Mouse (Mus musculus) spleen, adult 2 months (tissue): ENCODE data around the gene Pigp. TPM values are rescaled to one million over a fixed set of nuclear protein-coding genes. Genes with fewer than 3 reads are reported as not detected.

Experiments
- DNase-seq, 2 experiments: peaks; one replicate each; pipeline versions ENCODE4 v3.0.0 to v3.0.0-alpha.2; 2012 to 2021; ENCODE audit warnings: low spot score in 2 of 2, low read depth in 1 of 2
- H3K27ac ChIP-seq: fragments of 200-500 bp; 2 replicates; pipeline ENCODE4 v1.5.1; 2012; ENCODE audit warnings: low read length, inconsistent platforms; ENCODE audit not compliant: insufficient read depth
- H3K27me3 ChIP-seq: fragments of 200-500 bp; 2 replicates; pipeline ENCODE4 v1.6.1; 2012; ENCODE audit warnings: mild to moderate bottlenecking, moderate library complexity, low read length, inconsistent platforms; ENCODE audit not compliant: control insufficient read depth, insufficient read depth
- H3K36me3 ChIP-seq: fragments of 200-500 bp; 2 replicates; pipeline ENCODE4 v1.6.1; 2012; ENCODE audit warnings: mild to moderate bottlenecking, low read length, inconsistent platforms; ENCODE audit not compliant: control insufficient read depth, insufficient read depth
- H3K4me1 ChIP-seq: fragments of 200-500 bp; 2 replicates; pipeline ENCODE4 v1.6.1; 2011; ENCODE audit warnings: inconsistent platforms; ENCODE audit not compliant: control insufficient read depth, insufficient read depth, insufficient read length
- H3K4me3 ChIP-seq: fragments of 200-500 bp; 2 replicates; pipeline ENCODE4 v1.5.1; 2011; ENCODE audit warnings: mild to moderate bottlenecking, inconsistent platforms; ENCODE audit not compliant: insufficient read depth, insufficient read length; ENCODE audit errors: extremely low read depth
- CTCF ChIP-seq: fragments of 200-500 bp; IDR thresholded peaks from 2 replicates; pipeline ENCODE4 v1.5.1; 2011; ENCODE audit warnings: mild to moderate bottlenecking, inconsistent platforms; ENCODE audit not compliant: insufficient read depth, insufficient read length, insufficient replicate concordance; ENCODE audit errors: extremely low read depth
- POLR2A ChIP-seq: fragments of 200-500 bp; IDR thresholded peaks from 2 replicates; pipeline ENCODE4 v1.6.1; 2011; ENCODE audit warnings: low read depth, low read length, inconsistent platforms
- WGBS: fragments of 180-500 bp; shearing (Covaris S2); methylation state at CpG from one replicate; pipeline ENCODE4 v1.1.7; 2018; 5-methylcytosine and 5-hydroxymethylcytosine counted together
- polyA plus RNA-seq: library from polyadenylated mRNA; depleted of rRNA; stranded (reverse); fragments of >200 nt; gene quantifications from 2 replicates; pipeline ENCODE4 v1.2.3, GENCODE M21; 2012; rRNA removed

Gene Pigp
- polyA plus RNA-seq, 1 experiment = 8.8 TPM

DNA sequence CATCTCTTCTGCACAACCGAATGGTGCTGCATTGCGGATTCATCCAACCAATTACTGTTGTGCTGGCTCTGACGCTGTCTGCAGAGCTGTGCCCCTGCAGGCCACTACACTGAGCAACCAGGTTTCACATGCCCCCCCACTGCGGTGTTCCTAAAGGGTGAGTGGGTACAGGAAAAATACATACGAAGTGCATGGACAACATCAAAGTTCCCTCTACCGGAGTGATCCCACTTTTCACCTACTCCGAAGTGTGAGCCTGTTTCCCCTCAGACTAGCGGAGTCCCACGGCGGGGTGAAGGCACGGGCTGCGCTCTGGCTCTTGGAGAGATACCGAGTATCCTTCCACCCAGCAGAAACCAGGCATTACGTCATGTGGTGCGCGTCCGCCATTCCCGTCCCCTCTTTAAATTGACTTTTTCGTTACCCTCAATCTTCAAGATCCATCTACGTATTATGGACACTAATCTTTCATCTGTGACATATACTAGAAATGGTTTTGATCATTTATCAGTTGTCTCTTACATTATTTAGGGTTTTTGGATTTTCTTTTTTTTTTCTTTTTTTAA, 58.9 kb downstream of the Pigp start:
- TF ChIP-seq POLR2A (no peak), CTCF (no peak)
- peaks cover 2% of the 10 kb centered on the region; the same call in 1 of the 2 replicates for H3K27me3 ChIP-seq
- H3K27ac ChIP-seq = peak overlapping the region; percentile 99
- H3K4me1 ChIP-seq = peaks cover 7% of the 10 kb centered on the region
- H3K4me3 ChIP-seq = peak overlapping the region; percentile 88
- WGBS = under 1% methylated on average over 20 of the region's 20 CpGs
- no peaks in the 10 kb centered on the region for H3K36me3 ChIP-seq
- peak; percentile 65 to 84 for DNase-seq

DNA sequence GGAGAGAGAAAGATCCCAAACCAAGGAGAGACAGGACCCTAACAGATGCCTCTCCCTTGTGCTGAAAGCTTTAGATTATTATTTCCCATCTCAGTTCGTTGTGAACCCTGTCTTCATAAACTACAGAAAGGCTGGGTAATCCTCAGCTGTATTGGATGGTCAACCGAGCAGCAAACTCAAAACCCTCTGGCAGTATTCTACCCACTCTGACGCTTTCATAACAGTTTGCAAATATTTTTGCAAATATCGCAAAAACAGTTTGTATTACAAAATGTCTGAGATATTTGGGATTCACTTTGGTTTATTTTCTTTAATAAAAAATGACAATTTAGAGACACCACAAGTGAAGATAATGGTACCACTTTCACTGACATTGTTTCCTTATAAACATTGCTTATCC, 59.7 kb downstream of the Pigp start:
- TF ChIP-seq CTCF (no peak), POLR2A (no peak)
- Histone ChIP-seq H3K36me3 (no peaks in the 10 kb centered on the region), H3K27ac (no peak overlapping the region), H3K27me3 (peaks cover 2% of the 10 kb centered on the region; the same call in 1 of the 2 replicates), H3K4me3 (no peak overlapping the region), H3K4me1 (peaks cover 7% of the 10 kb centered on the region)
- WGBS = 77% methylated on average over 4 of the region's 4 CpGs
- no peak for DNase-seq

DNA sequence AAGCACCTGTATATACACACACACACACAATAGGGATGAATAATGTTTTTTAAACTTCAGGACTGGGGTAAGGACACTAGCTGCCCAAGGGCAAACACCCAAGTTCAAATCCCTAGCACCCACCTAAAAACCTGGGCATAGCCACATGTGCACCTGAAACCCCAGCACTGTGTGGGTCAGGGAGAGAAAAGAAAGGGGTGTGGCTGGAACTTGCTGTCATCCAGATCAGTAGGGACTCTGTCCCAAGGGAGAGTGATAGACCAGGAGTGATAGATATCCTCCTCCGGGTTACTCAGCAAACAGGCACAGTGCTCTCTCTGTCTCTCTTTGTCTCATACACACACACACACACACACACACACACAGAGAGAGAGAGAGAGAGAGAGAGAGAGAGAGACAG, 60.2 kb downstream of the Pigp start:
- WGBS = 69% methylated on average over 1 of the region's 1 CpGs
- no peak for TF ChIP-seq POLR2A
- TF ChIP-seq CTCF = no peak
- H3K27ac ChIP-seq = no peak overlapping the region
- H3K4me3 ChIP-seq = no peak overlapping the region
- no peak for DNase-seq
- peaks cover 7% of the 10 kb centered on the region for H3K4me1 ChIP-seq
- peaks cover 2% of the 10 kb centered on the region; the same call in 1 of the 2 replicates for H3K27me3 ChIP-seq
- no peaks in the 10 kb centered on the region for H3K36me3 ChIP-seq

DNA sequence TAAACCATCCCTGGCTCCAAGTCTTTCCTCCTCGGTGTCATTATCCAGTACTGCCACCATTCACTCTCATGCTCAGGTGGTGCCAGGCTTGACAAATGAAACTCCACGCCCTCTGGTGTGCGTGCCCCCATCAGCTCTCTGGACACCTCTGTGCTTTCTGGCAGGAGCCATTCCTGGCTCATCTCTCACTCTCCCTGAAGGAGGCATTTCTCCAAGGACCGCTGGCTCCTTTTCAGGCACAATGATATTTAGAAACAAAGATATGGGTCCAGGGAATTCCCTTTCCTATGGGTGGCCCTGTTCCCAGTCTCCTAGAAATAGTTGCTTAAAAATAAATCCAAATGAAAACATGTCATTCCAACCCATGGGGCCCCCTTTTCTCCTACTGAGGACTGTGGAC, 62.6 kb downstream of the Pigp start:
- Histone ChIP-seq H3K27me3 (no peaks in the 10 kb centered on the region), H3K4me3 (no peak overlapping the region), H3K27ac (no peak overlapping the region), H3K4me1 (peaks cover 7% of the 10 kb centered on the region), H3K36me3 (no peaks in the 10 kb centered on the region)
- TF ChIP-seq CTCF = no peak
- no peak for TF ChIP-seq POLR2A
- WGBS = 95% methylated on average over 4 of the region's 4 CpGs
- DNase-seq = no peak

Other genes with a start within 250 kb of the Pigp start
- 9.7 and 9.8 TPM in 2 replicates for gene Hlcs, start 58.3 kb downstream of the Pigp start, polyA plus RNA-seq
- 0.71 and 0.89 TPM in 2 replicates for gene Ripply3, start 43.4 kb downstream of the Pigp start, polyA plus RNA-seq
- 17.5 and 21.6 TPM in 2 replicates for gene Ttc3, start 1.2 kb downstream of the Pigp start, polyA plus RNA-seq
- gene Vps26c, start 155.0 kb upstream of the Pigp start, polyA plus RNA-seq = 21.4 and 22.3 TPM in 2 replicates
- 24.7 and 30.7 TPM in 2 replicates for gene Dyrk1a, start 198.2 kb upstream of the Pigp start, polyA plus RNA-seq